Mouse (Mus musculus) kidney, postnatal 25 days (tissue): ENCODE data around the gene Nupl1.

Source experiments
- DNase-seq, 2 experiments: peaks; one replicate each; pipeline ENCODE4 v3.0.0; 2021; ENCODE audit warnings: mixed read lengths in 2 of 2

The Nupl1 gene

GRCm38 (mm10) chr14:60251281-60252003 is at the start of gene Nupl1, which contains the start of gene Gm49336:
Gene Nupl1, minus strand, starts transcription at chr14:60251431.
Gene Gm49336, minus strand, starts transcription at chr14:60251507.
- peak; percentile 99 to 100 for DNase-seq

- DNase-seq: no peak
These were observed 49.8 kb upstream of the Nupl1 start for GRCm38 (mm10) chr14:60301024-60301423.

GRCm38 (mm10) chr14:60300224-60300991 is 49.2 kb upstream of the Nupl1 start:
- DNase-seq: no peak

GRCm38 (mm10) chr14:60295531-60295930 is 44.3 kb upstream of the Nupl1 start:
- no peak for DNase-seq

GRCm38 (mm10) chr14:60290363-60290762 is 39.1 kb upstream of the Nupl1 start:
- DNase-seq: no peak

- DNase-seq: no peak
These were observed 35.1 kb upstream of the Nupl1 start for GRCm38 (mm10) chr14:60286194-60286863.

GRCm38 (mm10) chr14:60275301-60276276 is 24.4 kb upstream of the Nupl1 start:
- peak; percentile 14 to 61 for DNase-seq

- DNase-seq: no peak
These were observed 22.1 kb upstream of the Nupl1 start for GRCm38 (mm10) chr14:60273346-60273745.

GRCm38 (mm10) chr14:60269333-60269732 is 18.1 kb upstream of the Nupl1 start:
- peak in 1 of 2 experiments; percentile 32 for DNase-seq

GRCm38 (mm10) chr14:60264990-60265876 is 14.0 kb upstream of the Nupl1 start, which contains the start of gene Mtmr6:
Gene Mtmr6, plus strand, starts transcription at chr14:60265228.
- peak; percentile 95 to 97 for DNase-seq

- no peak for DNase-seq
These were observed 11.1 kb upstream of the Nupl1 start for GRCm38 (mm10) chr14:60262316-60262715.

GRCm38 (mm10) chr14:60257851-60258250 is 6.6 kb upstream of the Nupl1 start:
- no peak for DNase-seq

GRCm38 (mm10) chr14:60257101-60257500 is 5.9 kb upstream of the Nupl1 start:
- no peak for DNase-seq

GRCm38 (mm10) chr14:60256356-60256755 is 5.1 kb upstream of the Nupl1 start:
- DNase-seq: no peak

GRCm38 (mm10) chr14:60254774-60255173 is 3.5 kb upstream of the Nupl1 start:
- DNase-seq: no peak

- DNase-seq: no peak
These were observed 2.2 kb upstream of the Nupl1 start for GRCm38 (mm10) chr14:60253466-60253865.

- peak in 1 of 2 experiments; percentile 9 for DNase-seq
These were observed 1.1 kb upstream of the Nupl1 start for GRCm38 (mm10) chr14:60252004-60253000.

- no peak for DNase-seq
These were observed 352 bp downstream of the Nupl1 start for GRCm38 (mm10) chr14:60250879-60251278.

GRCm38 (mm10) chr14:60250366-60250765 is 865 bp downstream of the Nupl1 start:
- DNase-seq: no peak

GRCm38 (mm10) chr14:60238551-60238950 is 12.7 kb downstream of the Nupl1 start:
- no peak for DNase-seq
